Mouse (Mus musculus) urinary bladder, postnatal 25 days (tissue): ENCODE results near the gene Lrrc1.
A peak's percentile ranks its signal among the peaks of the same experiment; 100 is the strongest.

Experiments
- DNase-seq: peaks from one replicate; pipeline ENCODE4 v3.0.0; 2022; ENCODE audit warnings: low spot score

Gene Lrrc1

GRCm38 (mm10) chr9:77463195-77463594 is 81.5 kb downstream of the Lrrc1 start:
- DNase-seq, result no peak

DNA sequence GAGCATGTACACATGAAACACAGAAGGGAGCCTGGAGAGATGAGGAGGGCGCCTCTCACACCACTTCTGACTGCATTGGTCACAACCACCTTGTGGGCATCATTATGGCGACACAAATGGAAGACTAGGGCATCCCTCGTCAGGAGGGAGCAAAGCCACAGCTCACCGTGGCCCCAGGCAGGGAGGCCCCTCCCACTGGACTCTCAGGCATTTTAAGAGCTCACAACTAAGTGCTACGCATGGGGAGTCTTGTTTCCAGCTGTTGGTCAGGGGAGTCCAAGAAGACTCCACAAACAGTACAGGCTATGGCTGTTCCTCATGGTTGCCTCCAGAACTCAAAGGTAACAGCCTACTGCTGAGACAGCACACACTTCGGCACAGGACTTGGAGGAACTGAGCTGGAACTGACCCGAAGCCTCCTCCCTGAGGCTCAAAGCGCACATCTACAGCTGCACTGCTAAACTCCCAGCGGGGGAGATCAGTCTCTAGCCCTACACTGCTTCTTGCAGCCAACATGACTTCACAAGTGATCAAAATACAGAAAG is 83.2 kb downstream of the Lrrc1 start:
- DNase-seq, result no peak

GRCm38 (mm10) chr9:77460408-77460807 is 84.3 kb downstream of the Lrrc1 start:
- no peak for DNase-seq

GRCm38 (mm10) chr9:77459365-77459764 is 85.3 kb downstream of the Lrrc1 start:
- no peak for DNase-seq

DNA sequence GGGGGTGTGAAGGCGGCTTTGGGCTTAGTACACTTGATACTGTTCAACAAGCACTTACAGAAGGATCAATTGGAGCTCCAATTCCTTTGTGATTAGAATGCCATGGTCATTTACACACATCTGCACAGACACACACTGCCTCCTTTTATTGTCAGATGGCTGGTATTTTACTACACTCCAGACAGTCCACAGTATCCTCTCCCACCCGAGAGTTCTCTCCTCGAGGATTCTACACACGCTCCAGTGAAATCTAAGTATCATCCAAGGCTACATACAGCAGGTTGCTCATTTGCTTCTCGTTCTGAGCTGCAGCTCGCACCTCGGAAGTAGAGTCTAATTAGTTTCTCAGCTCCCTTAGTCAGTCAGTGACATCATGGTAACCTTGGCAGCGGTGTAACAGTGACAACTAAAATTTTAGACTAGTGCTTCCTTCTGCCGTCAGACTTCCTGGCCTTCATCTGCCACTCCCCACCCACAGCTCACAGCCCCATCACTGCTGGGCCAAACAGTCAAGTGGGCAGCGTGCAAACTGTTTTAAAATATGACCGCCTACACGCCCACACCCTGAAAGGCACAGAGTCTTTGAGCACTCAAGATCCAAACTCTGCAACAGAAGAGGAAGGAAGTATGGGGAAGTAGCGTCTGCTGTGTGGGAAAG is 88.4 kb downstream of the Lrrc1 start:
- DNase-seq, result no peak

DNA sequence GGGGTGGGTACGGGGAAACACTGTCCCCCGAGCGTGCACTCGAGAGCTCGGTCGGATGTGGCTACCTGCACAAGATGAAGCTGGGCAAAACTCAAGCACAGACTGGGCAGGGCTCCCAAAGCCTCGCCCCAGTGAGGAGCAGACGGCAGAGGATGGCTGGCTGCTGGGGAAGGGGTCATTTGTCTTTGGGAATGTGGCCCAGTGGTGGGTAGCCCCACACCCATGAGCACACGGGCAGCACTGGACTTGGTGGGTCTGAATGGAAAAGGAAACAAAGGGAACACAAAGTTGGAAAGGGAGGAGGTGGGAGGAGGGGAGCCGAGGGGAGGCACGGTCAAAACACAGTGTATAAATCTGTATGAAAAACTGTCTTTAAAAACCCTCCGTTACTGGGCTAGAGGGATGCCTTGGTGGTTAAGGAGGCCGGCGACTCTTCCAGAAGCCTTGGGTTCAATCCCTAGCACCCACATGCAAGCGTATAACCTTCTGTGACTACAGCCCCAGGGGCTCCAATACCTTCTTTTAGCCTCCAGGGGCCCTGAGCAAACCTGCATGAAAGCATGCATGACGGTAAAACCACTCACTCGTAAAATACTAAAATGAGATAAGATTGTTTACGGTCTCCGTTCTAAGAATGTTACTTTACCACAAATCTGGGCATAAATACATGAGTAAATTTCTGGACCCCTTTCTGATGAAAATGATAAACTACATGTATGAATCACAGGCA is 89.1 kb downstream of the Lrrc1 start:
- DNase-seq, result no peak

DNA sequence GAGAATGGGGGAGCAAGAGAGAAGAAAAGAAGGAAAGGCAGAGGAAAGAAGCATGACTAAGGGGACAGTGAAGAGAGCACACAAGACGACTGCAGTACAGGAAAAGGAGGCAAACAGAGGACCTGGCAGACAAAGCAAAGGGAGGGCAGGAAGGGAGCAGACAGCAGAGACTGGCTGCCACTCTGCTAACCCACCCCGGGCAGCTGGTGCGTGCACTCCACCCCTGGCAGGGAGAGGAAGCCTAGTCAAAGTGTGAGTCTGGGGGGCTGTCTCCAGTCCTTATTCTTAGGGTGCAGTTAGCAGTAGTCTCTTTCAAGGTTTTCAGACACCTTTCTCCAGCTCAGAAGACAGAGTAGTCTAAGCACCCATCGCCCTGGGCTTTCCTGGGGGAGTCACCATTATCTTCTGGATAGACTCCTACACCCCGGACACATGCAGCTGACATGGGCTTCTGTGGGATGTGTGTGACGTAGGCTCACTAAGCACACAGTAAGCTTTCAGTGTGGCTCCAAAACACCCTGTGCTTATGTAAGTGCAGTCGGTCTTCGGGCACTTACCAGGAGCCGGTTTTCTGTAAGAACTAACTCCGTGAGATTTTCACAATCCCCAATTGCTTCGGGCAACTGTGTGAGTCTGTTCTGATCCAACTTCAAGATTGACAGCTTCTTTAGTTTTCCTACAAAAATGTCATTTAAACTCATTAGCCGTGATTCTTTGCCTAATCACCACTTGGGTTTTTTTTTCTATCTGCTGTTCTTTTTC is 92.4 kb downstream of the Lrrc1 start:
- no peak for DNase-seq

DNA sequence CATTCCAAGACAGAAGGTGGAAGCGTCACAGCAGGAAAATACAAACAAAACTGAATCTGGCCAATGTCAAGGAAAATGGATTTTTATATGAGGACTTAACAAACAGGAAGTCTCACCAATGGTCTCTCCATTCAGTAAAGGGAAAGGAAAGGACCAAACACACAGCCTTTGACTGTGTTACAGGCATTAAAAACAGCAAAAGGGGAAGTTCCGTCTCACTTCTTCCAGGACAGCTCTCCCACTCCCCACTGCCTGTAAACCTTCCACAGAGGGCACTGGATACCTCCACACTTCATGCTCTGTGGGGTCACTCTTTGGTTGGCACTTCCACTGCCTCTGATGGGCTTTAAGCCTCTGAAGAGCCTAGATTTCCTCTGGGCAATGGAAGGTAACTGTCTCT is 94.2 kb downstream of the Lrrc1 start:
- no peak for DNase-seq

DNA sequence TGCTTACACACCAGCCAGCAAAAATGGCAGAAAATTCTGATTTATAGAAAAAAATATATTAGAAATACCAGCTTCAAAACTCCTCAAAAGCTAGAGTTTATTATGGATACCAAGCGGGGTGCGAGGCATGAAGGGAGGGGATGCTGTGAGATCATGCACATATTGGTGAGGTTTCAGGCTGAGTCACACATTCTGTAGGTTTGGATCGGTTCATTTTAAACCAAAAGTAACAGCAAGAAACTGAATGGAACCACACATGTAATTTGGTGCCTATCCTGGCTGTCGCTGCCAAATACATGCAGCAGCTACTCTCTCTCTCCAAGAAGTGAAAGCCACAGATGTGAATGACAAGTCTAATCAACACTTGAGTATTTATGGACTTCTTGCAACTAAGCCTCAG is 99.8 kb downstream of the Lrrc1 start:
- no peak for DNase-seq

GRCm38 (mm10) chr9:77439371-77439770 is 105.3 kb downstream of the Lrrc1 start:
- DNase-seq, result no peak

DNA sequence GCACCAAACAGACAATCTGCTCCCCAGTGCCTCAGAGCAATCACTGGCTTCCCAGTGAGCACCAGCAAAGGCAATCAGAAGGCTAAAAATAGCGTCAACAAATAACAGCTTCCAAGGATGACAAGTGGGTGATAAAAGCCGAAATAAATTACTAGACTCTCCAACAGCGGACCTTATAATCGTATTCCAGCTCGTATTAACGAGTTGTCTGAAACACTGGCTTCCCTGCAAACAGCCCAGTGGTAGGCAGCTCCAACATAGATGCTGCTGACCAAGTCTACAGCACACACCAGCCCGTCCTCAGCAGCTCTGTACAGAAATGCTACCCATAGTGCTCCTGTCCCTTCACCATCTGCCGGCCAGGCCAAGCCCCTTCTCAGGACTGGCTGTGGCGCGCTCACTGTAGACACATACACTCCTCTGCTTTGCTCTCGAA is 105.8 kb downstream of the Lrrc1 start:
- no peak for DNase-seq

GRCm38 (mm10) chr9:77437131-77437530 is 107.5 kb downstream of the Lrrc1 start:
- DNase-seq, result no peak

DNA sequence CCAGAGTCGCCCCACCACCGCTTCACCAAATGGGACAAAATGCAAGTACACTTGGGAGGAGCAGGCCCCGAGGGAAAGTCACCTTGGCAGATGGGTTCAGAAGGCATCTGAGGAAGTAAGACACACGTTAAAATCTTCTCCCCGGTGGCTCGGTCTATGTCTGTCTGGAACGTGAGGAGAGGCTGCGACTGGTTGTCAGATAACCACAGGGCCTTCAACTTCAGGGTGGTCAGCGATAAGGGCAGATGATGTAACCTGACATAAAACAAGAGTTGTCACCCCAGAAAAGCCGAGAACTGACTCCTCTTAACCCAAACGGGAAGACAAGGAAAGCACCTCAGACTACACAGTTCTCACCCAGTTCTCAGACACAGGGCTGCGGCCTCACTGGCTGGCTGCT is 109.7 kb downstream of the Lrrc1 start:
- no peak for DNase-seq

- DNase-seq, result no peak
Observed at GRCm38 (mm10) chr9:77433476-77433875, 111.2 kb downstream of the Lrrc1 start.

GRCm38 (mm10) chr9:77432030-77432429 is 112.6 kb downstream of the Lrrc1 start:
- DNase-seq, result no peak

DNA sequence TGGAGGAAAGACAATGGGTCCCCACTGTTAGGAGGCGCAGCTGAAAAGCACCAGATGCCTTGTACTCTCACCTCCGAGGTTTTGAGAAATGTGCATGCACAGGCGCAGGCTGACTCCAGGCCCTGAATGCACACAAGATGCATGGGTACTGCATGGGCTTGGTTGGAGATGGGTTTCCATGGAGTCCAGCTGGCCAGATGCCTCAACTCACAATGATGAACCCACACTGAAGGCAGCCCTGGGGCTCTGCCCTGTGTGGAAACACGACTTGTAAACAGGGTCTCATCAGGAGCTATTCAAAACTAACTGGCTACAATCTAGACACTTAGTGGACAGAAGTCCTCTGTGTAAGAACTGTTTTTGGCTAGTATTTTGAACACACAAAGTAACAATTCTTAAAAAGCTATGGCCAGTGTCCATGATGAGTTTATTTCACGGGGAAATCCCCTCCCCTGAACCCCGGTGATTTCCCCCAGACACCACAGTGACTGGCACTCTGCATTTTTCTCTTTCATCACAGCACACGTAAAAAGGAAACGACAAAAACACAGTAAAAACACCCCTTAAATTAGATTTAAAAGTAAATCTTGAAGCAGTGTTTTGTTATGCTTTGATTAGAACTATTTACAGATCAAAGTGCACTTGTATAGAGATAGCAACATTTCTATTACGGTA is 114.1 kb downstream of the Lrrc1 start:
- DNase-seq, result no peak

DNA sequence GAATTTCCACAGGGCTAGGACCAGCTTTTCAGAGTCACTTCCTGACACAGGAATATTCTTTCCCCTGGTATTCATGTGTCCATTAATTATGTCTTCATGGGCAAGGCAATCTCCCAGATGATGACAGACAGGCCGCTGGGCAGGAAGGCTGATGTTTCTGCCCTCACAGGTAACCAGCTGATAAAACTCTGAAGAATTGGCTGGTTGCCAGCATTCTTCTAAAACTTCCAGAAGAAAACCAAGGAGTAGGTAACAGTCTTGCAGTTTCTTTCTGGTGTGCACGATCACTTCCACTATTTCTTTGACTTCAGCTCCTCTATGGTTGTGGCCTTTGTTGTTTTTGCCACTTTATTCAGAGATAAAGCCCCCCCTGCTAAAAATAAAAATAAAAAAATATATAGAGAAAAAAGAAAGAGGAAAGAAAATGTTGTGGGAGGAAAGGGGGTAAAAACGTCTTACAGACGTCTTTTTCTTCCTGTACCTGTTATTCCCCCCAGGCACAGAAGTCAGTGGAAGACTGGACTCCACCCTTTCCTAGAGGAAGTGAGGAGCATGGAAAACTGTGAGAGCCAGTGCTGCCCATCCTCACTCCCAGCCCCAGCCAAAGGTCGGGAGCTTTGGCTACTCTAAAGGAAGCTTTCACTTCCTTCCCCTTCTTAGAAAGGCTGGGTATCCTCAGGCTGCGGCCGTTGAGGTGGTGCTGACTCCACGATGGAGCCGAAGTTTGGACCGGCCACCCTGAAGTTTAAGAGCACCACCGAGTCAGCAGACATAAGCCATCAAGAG is 115.2 kb downstream of the Lrrc1 start:
- DNase-seq, result no peak

- DNase-seq, result no peak
Observed at GRCm38 (mm10) chr9:77428748-77429140, 115.9 kb downstream of the Lrrc1 start.

DNA sequence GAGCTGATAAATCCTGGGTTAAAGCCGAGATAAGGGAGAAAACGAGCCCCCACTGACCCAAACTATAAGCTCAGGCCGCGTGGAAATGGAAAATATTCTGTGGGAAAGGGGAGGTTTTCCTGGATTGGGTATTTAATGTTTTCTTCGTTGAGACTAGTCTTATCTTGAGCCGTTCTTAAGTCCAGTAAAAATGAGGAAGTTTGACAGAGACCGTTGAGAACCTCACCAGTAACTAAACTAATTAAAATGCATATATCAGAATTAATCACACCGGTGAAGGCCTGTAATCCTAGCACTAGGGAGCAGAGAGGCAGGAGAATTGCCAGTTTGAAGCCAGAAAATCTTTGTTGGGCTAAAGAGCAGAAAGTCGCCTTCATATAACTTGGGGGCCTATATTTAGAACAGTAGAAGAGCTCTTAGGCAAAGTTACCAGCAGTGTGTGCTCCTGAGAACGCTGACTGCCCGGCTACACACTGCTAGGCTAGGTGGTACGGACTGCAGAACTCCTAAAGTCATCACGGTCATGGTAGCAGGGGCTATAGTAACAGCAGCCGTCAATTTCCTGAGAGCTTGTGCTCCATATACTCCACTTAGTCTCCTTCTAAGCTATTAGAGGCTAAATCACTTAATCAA is 116.4 kb downstream of the Lrrc1 start:
- DNase-seq, result no peak

- DNase-seq, result peak; percentile 38
Observed at GRCm38 (mm10) chr9:77427292-77428114, 117.2 kb downstream of the Lrrc1 start.
